Mouse (Mus musculus): ENCODE results near the gene Sesn3.

Sesn3 gene

GRCm38 (mm10) chr9:14246016-14246799 is 28.7 kb upstream of the Sesn3 start:
- H3K9me3 ChIP-seq (ENCODE audit: low read length): peaks cover 3% of the 10 kb centered on the region; the same call in 1 of the 2 replicates
- no peaks in the 10 kb centered on the region for H3K27me3 ChIP-seq (ENCODE audit: insufficient read depth, low read length)
- H3K36me3 ChIP-seq (ENCODE audit: insufficient read depth, low read length): no peaks in the 10 kb centered on the region
- TF ChIP-seq POU5F1 (IDR thresholded peaks at IDR 0.05; ENCODE audit: borderline replicate concordance, low read length): no peak
- TF ChIP-seq CTCF (conservative IDR thresholded peaks at IDR 0.05; ENCODE audit: low read length): no peak
- no peak for TF ChIP-seq NANOG (IDR thresholded peaks at IDR 0.05; ENCODE audit: borderline replicate concordance, low read length)
- H3K4me3 ChIP-seq (replicated peaks; ENCODE audit: low read length): no peak overlapping the region
- peaks cover 38% of the 10 kb centered on the region for H3K4me1 ChIP-seq (replicated peaks; ENCODE audit: low read depth, low read length)

GRCm38 (mm10) chr9:14247480-14248208 is 27.2 kb upstream of the Sesn3 start:
- H3K27me3 ChIP-seq (ENCODE audit: insufficient read depth, low read length): no peaks in the 10 kb centered on the region
- no peak for TF ChIP-seq POU5F1 (IDR thresholded peaks at IDR 0.05; ENCODE audit: borderline replicate concordance, low read length)
- no peak for TF ChIP-seq NANOG (IDR thresholded peaks at IDR 0.05; ENCODE audit: borderline replicate concordance, low read length)
- H3K9me3 ChIP-seq (ENCODE audit: low read length): peaks cover 17% of the 10 kb centered on the region
- H3K36me3 ChIP-seq (ENCODE audit: insufficient read depth, low read length): no peaks in the 10 kb centered on the region
- no peak overlapping the region for H3K4me3 ChIP-seq (replicated peaks; ENCODE audit: low read length)
- peaks cover 38% of the 10 kb centered on the region for H3K4me1 ChIP-seq (replicated peaks; ENCODE audit: low read depth, low read length)

GRCm38 (mm10) chr9:14248209-14248596 is 26.7 kb upstream of the Sesn3 start:
- no peaks in the 10 kb centered on the region for H3K36me3 ChIP-seq (ENCODE audit: insufficient read depth, low read length)

DNA sequence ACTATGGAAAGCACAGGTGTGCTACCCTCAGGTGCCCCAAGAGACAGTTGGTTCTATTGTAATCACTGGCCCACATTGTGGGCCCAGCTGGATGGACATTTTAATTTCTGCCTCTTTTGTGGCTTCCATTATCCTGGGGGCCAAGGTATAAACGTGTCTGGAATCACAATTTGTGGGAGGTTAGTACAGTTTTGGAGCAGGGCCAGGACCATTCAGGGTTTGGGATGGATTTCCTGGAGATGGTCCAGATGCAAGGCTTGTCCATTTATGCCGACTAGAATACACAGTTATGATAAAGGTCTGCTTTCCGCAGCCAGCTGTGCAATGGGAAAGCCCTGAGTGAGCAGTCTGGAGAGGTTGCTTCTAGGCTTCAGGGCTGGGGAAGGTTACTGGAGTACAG is 13.7 kb upstream of the Sesn3 start:
- no peaks in the 10 kb centered on the region for H3K4me1 ChIP-seq (replicated peaks; ENCODE audit: low read depth, low read length)
- H3K4me3 ChIP-seq (replicated peaks; ENCODE audit: low read length): no peak overlapping the region
- no peaks in the 10 kb centered on the region for H3K27me3 ChIP-seq (ENCODE audit: insufficient read depth, low read length)
- no peak for TF ChIP-seq NANOG (IDR thresholded peaks at IDR 0.05; ENCODE audit: borderline replicate concordance, low read length)
- H3K36me3 ChIP-seq (ENCODE audit: insufficient read depth, low read length): no peaks in the 10 kb centered on the region
- no peaks in the 10 kb centered on the region for H3K9me3 ChIP-seq (ENCODE audit: low read length)

More at GRCm38 (mm10) chr9:14248209-14248596, 26.7 kb upstream of the Sesn3 start:
- Histone ChIP-seq H3K27me3 (ENCODE audit: insufficient read depth, low read length) (no peaks in the 10 kb centered on the region), H3K4me1 (replicated peaks; ENCODE audit: low read depth, low read length) (peaks cover 38% of the 10 kb centered on the region), H3K4me3 (replicated peaks; ENCODE audit: low read length) (no peak overlapping the region), H3K9me3 (ENCODE audit: low read length) (peaks cover 21% of the 10 kb centered on the region)
- TF ChIP-seq POU5F1 (IDR thresholded peaks at IDR 0.05; ENCODE audit: borderline replicate concordance, low read length) (no peak), CTCF (conservative IDR thresholded peaks at IDR 0.05; ENCODE audit: low read length) (no peak), NANOG (IDR thresholded peaks at IDR 0.05; ENCODE audit: borderline replicate concordance, low read length) (no peak)

DNA sequence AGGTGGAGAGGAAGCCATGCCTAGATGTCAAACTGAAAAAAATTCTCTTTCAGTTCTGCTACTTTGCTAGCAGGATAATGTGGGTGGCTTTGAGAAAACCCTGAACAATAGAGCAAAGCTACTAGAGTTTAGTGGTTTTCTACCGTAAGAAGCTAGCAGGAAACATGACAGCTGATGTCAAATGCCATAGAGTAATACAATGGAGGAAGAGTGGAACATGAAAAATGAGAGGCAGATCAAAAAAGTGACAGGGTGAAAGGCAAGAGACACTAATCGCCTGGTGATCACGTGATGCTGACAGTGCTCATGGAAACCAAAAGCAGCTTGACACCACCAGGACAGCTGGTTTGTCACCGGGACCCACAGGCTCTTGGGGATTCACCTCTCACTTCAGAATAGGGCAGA is 12.3 kb upstream of the Sesn3 start:
- Histone ChIP-seq H3K27me3 (ENCODE audit: insufficient read depth, low read length) (no peaks in the 10 kb centered on the region), H3K36me3 (ENCODE audit: insufficient read depth, low read length) (no peaks in the 10 kb centered on the region), H3K4me3 (replicated peaks; ENCODE audit: low read length) (no peak overlapping the region), H3K9me3 (ENCODE audit: low read length) (no peaks in the 10 kb centered on the region), H3K4me1 (replicated peaks; ENCODE audit: low read depth, low read length) (0 out of 2 replicates have a peak, but pooled peaks cover 4% of the 10 kb centered on the region)
- TF ChIP-seq CTCF (conservative IDR thresholded peaks at IDR 0.05; ENCODE audit: low read length): no peak
- no peak for TF ChIP-seq POU5F1 (IDR thresholded peaks at IDR 0.05; ENCODE audit: borderline replicate concordance, low read length)
- no peak for TF ChIP-seq NANOG (IDR thresholded peaks at IDR 0.05; ENCODE audit: borderline replicate concordance, low read length)

GRCm38 (mm10) chr9:14266470-14266869 is 8.4 kb upstream of the Sesn3 start:
- no peaks in the 10 kb centered on the region for H3K36me3 ChIP-seq (ENCODE audit: insufficient read depth, low read length)
- H3K4me3 ChIP-seq (replicated peaks; ENCODE audit: low read length): no peak overlapping the region
- 0 out of 2 replicates have a peak, but pooled peaks cover 4% of the 10 kb centered on the region for H3K4me1 ChIP-seq (replicated peaks; ENCODE audit: low read depth, low read length)
- no peaks in the 10 kb centered on the region for H3K27me3 ChIP-seq (ENCODE audit: insufficient read depth, low read length)
- no peak for TF ChIP-seq NANOG (IDR thresholded peaks at IDR 0.05; ENCODE audit: borderline replicate concordance, low read length)
- TF ChIP-seq POU5F1 (IDR thresholded peaks at IDR 0.05; ENCODE audit: borderline replicate concordance, low read length): no peak
- TF ChIP-seq CTCF (conservative IDR thresholded peaks at IDR 0.05; ENCODE audit: low read length): no peak
- H3K9me3 ChIP-seq (ENCODE audit: low read length): no peaks in the 10 kb centered on the region

DNA sequence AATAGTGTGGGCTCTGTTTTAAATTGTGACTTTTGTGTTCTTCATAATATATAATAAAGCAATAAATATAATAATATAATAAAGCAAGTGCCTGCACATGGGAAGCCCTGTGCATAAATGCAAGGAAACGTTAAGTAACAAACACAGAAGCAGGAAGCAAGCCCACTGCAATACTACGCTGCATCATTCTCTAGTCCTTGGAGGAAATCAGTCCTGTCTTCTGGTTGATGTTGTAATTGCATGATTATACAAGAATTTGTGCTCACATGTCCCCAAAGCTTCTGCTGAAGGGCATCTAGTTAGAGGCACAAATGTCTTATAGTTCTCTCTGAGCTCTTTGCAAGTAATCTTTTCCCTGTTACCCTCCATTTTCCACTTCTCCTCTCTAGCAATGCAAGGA is 6.3 kb upstream of the Sesn3 start:
- Histone ChIP-seq H3K4me3 (replicated peaks; ENCODE audit: low read length) (no peak overlapping the region), H3K36me3 (ENCODE audit: insufficient read depth, low read length) (no peaks in the 10 kb centered on the region), H3K4me1 (replicated peaks; ENCODE audit: low read depth, low read length) (peaks cover 8% of the 10 kb centered on the region; the same call in 1 of the 2 replicates), H3K9me3 (ENCODE audit: low read length) (no peaks in the 10 kb centered on the region), H3K27me3 (ENCODE audit: insufficient read depth, low read length) (no peaks in the 10 kb centered on the region)
- TF ChIP-seq CTCF (conservative IDR thresholded peaks at IDR 0.05; ENCODE audit: low read length) (no peak), POU5F1 (IDR thresholded peaks at IDR 0.05; ENCODE audit: borderline replicate concordance, low read length) (no peak), NANOG (IDR thresholded peaks at IDR 0.05; ENCODE audit: borderline replicate concordance, low read length) (no peak)

GRCm38 (mm10) chr9:14272921-14273320 is 1.9 kb upstream of the Sesn3 start:
- Histone ChIP-seq H3K4me1 (replicated peaks; ENCODE audit: low read depth, low read length) (peaks cover 27% of the 10 kb centered on the region), H3K36me3 (ENCODE audit: insufficient read depth, low read length) (no peaks in the 10 kb centered on the region), H3K9me3 (ENCODE audit: low read length) (no peaks in the 10 kb centered on the region), H3K27me3 (ENCODE audit: insufficient read depth, low read length) (no peaks in the 10 kb centered on the region), H3K4me3 (replicated peaks; ENCODE audit: low read length) (no peak overlapping the region)
- no peak for TF ChIP-seq CTCF (conservative IDR thresholded peaks at IDR 0.05; ENCODE audit: low read length)
- no peak for TF ChIP-seq POU5F1 (IDR thresholded peaks at IDR 0.05; ENCODE audit: borderline replicate concordance, low read length)
- TF ChIP-seq NANOG (IDR thresholded peaks at IDR 0.05; ENCODE audit: borderline replicate concordance, low read length): no peak

Data from E14TG2a.4 (cell line).